Mouse (Mus musculus): ENCODE measurements around the gene D8Ertd738e. TPM values are rescaled to one million over a fixed set of nuclear protein-coding genes. Genes with fewer than 3 reads are reported as not detected.

The D8Ertd738e gene
- polyA plus RNA-seq, 1 experiment from 2014 or later = 358 TPM

GRCm38 (mm10) chr8:84276447-84276846 lies 26.9 kb upstream of the D8Ertd738e start:
- Histone ChIP-seq H3K27me3 (ENCODE audit: control insufficient read depth, insufficient read depth, low read length) (no peaks in the 10 kb centered on the region), H3K9me3 (ENCODE audit: control insufficient read depth, low read depth, low read length) (no peaks in the 10 kb centered on the region), H3K4me3 (ENCODE audit: low read depth, low read length) (no peak overlapping the region), H3K36me3 (ENCODE audit: control insufficient read depth, insufficient read depth, low read length) (no peaks in the 10 kb centered on the region), H3K4me2 (replicated peaks; ENCODE audit: low read depth, low read length) (no peak overlapping the region), H3K9ac (replicated peaks; ENCODE audit: low read depth, low read length) (no peak overlapping the region), H3K4me1 (ENCODE audit: control insufficient read depth, insufficient read depth, low read length) (no peaks in the 10 kb centered on the region), H3K27ac (ENCODE audit: low read length) (no peak overlapping the region)
- WGBS = 65% methylated on average over 1 of the region's 1 CpGs
- no peak for ATAC-seq (ENCODE audit: insufficient number of reproducible peaks, insufficient read depth, low FRiP score, low read depth)

GRCm38 (mm10) chr8:84273968-84274367 lies 24.4 kb upstream of the D8Ertd738e start:
- ATAC-seq (ENCODE audit: insufficient number of reproducible peaks, insufficient read depth, low FRiP score, low read depth) = no peak
- no peak overlapping the region for H3K9ac ChIP-seq (replicated peaks; ENCODE audit: low read depth, low read length)
- WGBS = 80% methylated on average over 3 of the region's 3 CpGs

GRCm38 (mm10) chr8:84272302-84272701 lies 22.8 kb upstream of the D8Ertd738e start:
- Histone ChIP-seq H3K4me3 (ENCODE audit: low read depth, low read length) (no peak overlapping the region), H3K9me3 (ENCODE audit: control insufficient read depth, low read depth, low read length) (no peaks in the 10 kb centered on the region), H3K27ac (ENCODE audit: low read length) (no peak overlapping the region), H3K36me3 (ENCODE audit: control insufficient read depth, insufficient read depth, low read length) (no peaks in the 10 kb centered on the region; the same call in 1 of the 2 replicates), H3K27me3 (ENCODE audit: control insufficient read depth, insufficient read depth, low read length) (no peaks in the 10 kb centered on the region), H3K4me2 (replicated peaks; ENCODE audit: low read depth, low read length) (no peak overlapping the region), H3K4me1 (ENCODE audit: control insufficient read depth, insufficient read depth, low read length) (peaks cover 6% of the 10 kb centered on the region; the same call in 1 of the 2 replicates), H3K9ac (replicated peaks; ENCODE audit: low read depth, low read length) (no peak overlapping the region)
- 76% methylated on average over 4 of the region's 4 CpGs for WGBS
- no peak for ATAC-seq (ENCODE audit: insufficient number of reproducible peaks, insufficient read depth, low FRiP score, low read depth)

More at GRCm38 (mm10) chr8:84273968-84274367, 24.4 kb upstream of the D8Ertd738e start:
- Histone ChIP-seq H3K27ac (ENCODE audit: low read length) (no peak overlapping the region), H3K4me2 (replicated peaks; ENCODE audit: low read depth, low read length) (no peak overlapping the region), H3K27me3 (ENCODE audit: control insufficient read depth, insufficient read depth, low read length) (no peaks in the 10 kb centered on the region), H3K36me3 (ENCODE audit: control insufficient read depth, insufficient read depth, low read length) (no peaks in the 10 kb centered on the region), H3K4me1 (ENCODE audit: control insufficient read depth, insufficient read depth, low read length) (peaks cover 6% of the 10 kb centered on the region; the same call in 1 of the 2 replicates), H3K9me3 (ENCODE audit: control insufficient read depth, low read depth, low read length) (no peaks in the 10 kb centered on the region), H3K4me3 (ENCODE audit: low read depth, low read length) (no peak overlapping the region)

DNA sequence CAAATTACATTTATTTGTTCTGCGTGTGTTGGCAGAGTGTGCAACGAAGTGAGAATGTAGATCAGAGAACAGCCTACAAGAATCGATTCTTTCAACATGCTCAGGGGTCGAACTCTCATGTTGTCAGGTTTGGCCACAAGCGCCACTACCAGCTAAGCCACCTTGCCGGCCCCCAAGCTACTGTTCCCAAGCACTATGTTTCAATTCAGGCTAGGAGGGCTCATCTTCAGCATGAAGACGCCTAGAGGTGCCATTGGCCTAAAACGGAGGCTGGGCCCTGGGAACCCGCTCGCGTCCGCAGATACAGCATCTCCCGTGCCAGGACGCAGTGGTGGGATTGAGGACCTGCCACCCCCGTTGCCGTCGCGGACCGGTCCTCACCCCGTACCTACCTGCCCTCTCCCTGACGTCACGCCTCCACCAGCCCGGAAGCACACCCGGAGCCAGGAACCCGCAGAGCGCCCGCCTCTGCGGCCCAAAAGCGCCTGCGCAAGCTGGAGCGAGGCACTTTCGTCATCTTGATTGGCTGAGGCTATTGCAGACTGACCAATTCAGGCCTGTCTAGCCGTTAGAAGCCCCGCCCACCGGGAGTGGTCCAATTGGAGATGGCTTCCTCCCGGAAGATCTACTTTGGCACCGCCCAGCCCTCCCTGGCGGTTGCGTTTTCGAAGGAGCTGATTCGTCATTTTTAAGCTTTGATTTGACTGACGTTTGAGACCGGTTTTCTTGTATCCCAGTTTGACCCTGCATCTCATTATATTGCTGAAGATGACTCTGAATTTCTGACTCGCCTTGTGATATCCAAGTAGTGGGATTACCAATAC lies 20.6 kb upstream of the D8Ertd738e start, which contains the start of gene Ccdc130:
Ccdc130 (minus strand) TSS at position 431 of the 824 bp plus-strand sequence.
- H3K9me3 ChIP-seq (ENCODE audit: control insufficient read depth, low read depth, low read length) = no peaks in the 10 kb centered on the region
- peak within 1 kb of the TSS; percentile 72 for H3K9ac ChIP-seq (replicated peaks; ENCODE audit: low read depth, low read length)
- H3K27me3 ChIP-seq (ENCODE audit: control insufficient read depth, insufficient read depth, low read length) = no peaks in the 10 kb centered on the region
- ATAC-seq (ENCODE audit: insufficient number of reproducible peaks, insufficient read depth, low FRiP score, low read depth) = peak; percentile 100
- peak within 1 kb of the TSS; percentile 80 for H3K4me3 ChIP-seq (ENCODE audit: low read depth, low read length)
- peak within 1 kb of the TSS; percentile 66 for H3K4me2 ChIP-seq (replicated peaks; ENCODE audit: low read depth, low read length)
- H3K4me1 ChIP-seq (ENCODE audit: control insufficient read depth, insufficient read depth, low read length) = peaks cover 6% of the 10 kb centered on the region; the same call in 1 of the 2 replicates
- H3K36me3 ChIP-seq (ENCODE audit: control insufficient read depth, insufficient read depth, low read length) = peaks cover 8% of the 10 kb centered on the region
- WGBS = under 1% methylated on average over 44 of the region's 44 CpGs
- H3K27ac ChIP-seq (ENCODE audit: low read length) = no peak within 1 kb of the TSS; the same call in 1 of the 2 replicates

DNA sequence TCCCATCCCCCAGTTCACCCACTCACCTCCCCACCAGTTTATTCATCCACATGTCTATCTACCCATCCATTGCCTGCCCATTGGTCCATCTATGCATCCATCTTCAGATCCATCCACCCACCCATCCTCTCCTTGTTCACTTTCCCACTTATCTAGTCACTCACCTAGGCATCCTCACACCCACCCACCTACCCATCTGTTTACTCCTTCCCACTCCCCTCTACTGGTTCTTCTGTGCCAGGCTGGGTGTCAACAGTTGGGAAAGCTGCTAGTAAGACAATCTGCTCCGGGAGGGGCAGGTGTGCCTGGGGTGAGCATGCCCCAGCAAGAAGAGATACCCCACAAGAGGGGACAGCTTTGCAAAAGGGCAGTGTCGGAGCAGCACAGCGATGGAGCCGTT lies 11.6 kb upstream of the D8Ertd738e start:
- Histone ChIP-seq H3K9ac (replicated peaks; ENCODE audit: low read depth, low read length) (no peak overlapping the region), H3K27me3 (ENCODE audit: control insufficient read depth, insufficient read depth, low read length) (no peaks in the 10 kb centered on the region), H3K4me3 (ENCODE audit: low read depth, low read length) (no peak overlapping the region), H3K4me1 (ENCODE audit: control insufficient read depth, insufficient read depth, low read length) (peaks cover 8% of the 10 kb centered on the region), H3K36me3 (ENCODE audit: control insufficient read depth, insufficient read depth, low read length) (peaks cover 41% of the 10 kb centered on the region), H3K4me2 (replicated peaks; ENCODE audit: low read depth, low read length) (no peak overlapping the region), H3K27ac (ENCODE audit: low read length) (no peak overlapping the region), H3K9me3 (ENCODE audit: control insufficient read depth, low read depth, low read length) (no peaks in the 10 kb centered on the region)
- ATAC-seq (ENCODE audit: insufficient number of reproducible peaks, insufficient read depth, low FRiP score, low read depth) = no peak
- 90% methylated on average over 4 of the region's 4 CpGs for WGBS

DNA sequence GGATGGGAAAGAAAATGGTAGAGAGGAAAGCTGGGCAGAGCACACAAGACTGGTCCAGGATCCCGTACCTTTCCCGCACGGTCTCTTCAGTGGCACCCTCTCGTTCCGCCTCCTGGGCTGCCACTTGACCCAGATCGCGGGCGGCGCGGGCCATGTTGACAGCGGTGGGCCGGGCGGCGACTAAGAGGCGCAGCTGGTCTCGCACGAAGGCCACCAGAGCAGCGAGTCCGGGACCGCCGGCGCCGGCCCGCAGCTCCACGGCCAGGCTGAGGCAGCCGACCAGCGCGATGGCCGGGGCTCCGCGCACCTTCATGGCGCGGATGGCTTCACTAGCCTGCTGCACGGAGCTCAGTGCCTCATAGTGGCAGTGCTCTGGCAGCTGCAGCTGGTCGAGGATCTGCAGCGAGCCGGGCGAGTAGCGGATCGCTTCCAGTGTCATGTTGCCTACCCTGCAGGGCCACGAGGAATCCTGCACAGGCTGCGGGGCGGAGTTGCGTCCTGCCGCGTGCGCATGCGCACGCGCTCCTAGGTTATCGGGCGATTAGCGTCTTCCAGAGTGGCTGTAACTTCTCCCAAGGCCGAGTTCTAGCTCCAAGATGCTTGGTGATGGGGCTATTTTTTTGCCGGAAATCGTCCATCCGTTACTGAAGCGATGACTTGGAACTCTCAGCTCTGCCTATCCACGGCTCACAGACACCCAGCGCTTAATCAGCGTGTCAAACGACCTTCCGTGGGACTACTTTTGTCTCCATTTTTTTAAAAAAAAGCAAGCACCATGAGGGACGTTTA lies 7.5 kb upstream of the D8Ertd738e start, which contains the start of gene Mri1:
Mri1 (minus strand) TSS at position 505 of the 789 bp plus-strand sequence.
- peak; percentile 87 for ATAC-seq (ENCODE audit: insufficient number of reproducible peaks, insufficient read depth, low FRiP score, low read depth)

GRCm38 (mm10) chr8:84256458-84256821 lies 6.9 kb upstream of the D8Ertd738e start:
- H3K4me3 ChIP-seq (ENCODE audit: low read depth, low read length) = peak overlapping the region; percentile 79
- ATAC-seq (ENCODE audit: insufficient number of reproducible peaks, insufficient read depth, low FRiP score, low read depth) = no peak; the same call in none of the 2 replicates
- WGBS = 14% methylated on average over 6 of the region's 6 CpGs
- peaks cover 42% of the 10 kb centered on the region for H3K36me3 ChIP-seq (ENCODE audit: control insufficient read depth, insufficient read depth, low read length)
- H3K9ac ChIP-seq (replicated peaks; ENCODE audit: low read depth, low read length) = peak overlapping the region; percentile 70
- H3K27ac ChIP-seq (ENCODE audit: low read length) = peak overlapping the region; percentile 92
- peak overlapping the region; percentile 89 for H3K4me2 ChIP-seq (replicated peaks; ENCODE audit: low read depth, low read length)
- no peaks in the 10 kb centered on the region for H3K9me3 ChIP-seq (ENCODE audit: control insufficient read depth, low read depth, low read length)
- H3K27me3 ChIP-seq (ENCODE audit: control insufficient read depth, insufficient read depth, low read length) = no peaks in the 10 kb centered on the region
- peaks cover 11% of the 10 kb centered on the region for H3K4me1 ChIP-seq (ENCODE audit: control insufficient read depth, insufficient read depth, low read length)

More for the DNA sequence above, 7.5 kb upstream of the D8Ertd738e start, which contains the start of gene Mri1:
- H3K4me2 ChIP-seq (replicated peaks; ENCODE audit: low read depth, low read length) = peak within 1 kb of the TSS; percentile 89
- no peaks in the 10 kb centered on the region for H3K27me3 ChIP-seq (ENCODE audit: control insufficient read depth, insufficient read depth, low read length)
- peak within 1 kb of the TSS; percentile 70 for H3K9ac ChIP-seq (replicated peaks; ENCODE audit: low read depth, low read length)
- peak within 1 kb of the TSS; percentile 92 for H3K27ac ChIP-seq (ENCODE audit: low read length)
- no peaks in the 10 kb centered on the region for H3K9me3 ChIP-seq (ENCODE audit: control insufficient read depth, low read depth, low read length)
- H3K4me1 ChIP-seq (ENCODE audit: control insufficient read depth, insufficient read depth, low read length) = peaks cover 11% of the 10 kb centered on the region
- WGBS = under 1% methylated on average over 64 of the region's 64 CpGs
- peak within 1 kb of the TSS; percentile 79 for H3K4me3 ChIP-seq (ENCODE audit: low read depth, low read length)
- peaks cover 38% of the 10 kb centered on the region for H3K36me3 ChIP-seq (ENCODE audit: control insufficient read depth, insufficient read depth, low read length)

DNA sequence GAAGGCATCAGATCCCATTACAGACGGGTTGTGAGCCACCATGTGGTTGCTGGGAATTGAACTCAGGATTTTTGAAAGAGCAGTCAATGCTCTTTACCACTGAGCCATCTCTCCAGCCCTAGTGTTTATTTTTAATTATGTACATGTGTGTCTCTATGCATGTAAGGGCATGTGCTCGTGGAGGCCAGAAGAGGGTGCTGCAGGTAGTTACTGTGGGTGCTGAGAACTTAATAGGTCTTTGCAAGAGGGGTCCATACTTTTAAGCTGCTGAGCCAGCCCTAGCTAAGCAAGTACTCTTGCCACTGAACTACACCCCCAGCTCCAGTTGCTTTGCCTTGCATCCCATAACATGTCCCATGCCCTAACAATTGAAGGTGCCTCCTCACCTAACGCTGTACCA lies 6.3 kb upstream of the D8Ertd738e start:
- no peaks in the 10 kb centered on the region for H3K27me3 ChIP-seq (ENCODE audit: control insufficient read depth, insufficient read depth, low read length)

More for the DNA sequence above, 6.3 kb upstream of the D8Ertd738e start:
- H3K27ac ChIP-seq (ENCODE audit: low read length) = no peak overlapping the region
- H3K36me3 ChIP-seq (ENCODE audit: control insufficient read depth, insufficient read depth, low read length) = peaks cover 45% of the 10 kb centered on the region
- peaks cover 11% of the 10 kb centered on the region for H3K4me1 ChIP-seq (ENCODE audit: control insufficient read depth, insufficient read depth, low read length)
- no peak for ATAC-seq (ENCODE audit: insufficient number of reproducible peaks, insufficient read depth, low FRiP score, low read depth)
- peak overlapping the region; percentile 79; the same call in 1 of the 2 replicates for H3K4me3 ChIP-seq (ENCODE audit: low read depth, low read length)
- peak overlapping the region; percentile 89 for H3K4me2 ChIP-seq (replicated peaks; ENCODE audit: low read depth, low read length)
- WGBS = 80% methylated on average over 3 of the region's 3 CpGs
- no peaks in the 10 kb centered on the region for H3K9me3 ChIP-seq (ENCODE audit: control insufficient read depth, low read depth, low read length)
- peak overlapping the region; percentile 70; the same call in 1 of the 2 replicates for H3K9ac ChIP-seq (replicated peaks; ENCODE audit: low read depth, low read length)

All from stomach, embryonic 14.5 days (tissue).